Mouse (Mus musculus) MEL (cell line): ENCODE measurements at regions not wholly inside any gene's neighbourhood (a gene's known extent, or its start where the extent isn't known, plus 50 kb on each side); places are given as distances from the start of the nearest gene placed in this dataset.

Experiments
- CTCF ChIP-seq, 3 experiments: IDR thresholded peaks in 2 of 3; conservative IDR thresholded peaks in 1 of 3; 2 replicates each; pipeline ENCODE4 v1.5.1; 2011 to 2012; ENCODE audit warnings: low read length in 3 of 3, low read depth in 2 of 3, mild to moderate bottlenecking in 2 of 3, improper control_type of control experiment in 1 of 3, inconsistent platforms in 1 of 3, mixed read lengths in 1 of 3, moderate library complexity in 1 of 3; ENCODE audit not compliant: control insufficient read depth in 1 of 3, insufficient read depth in 1 of 3, poor library complexity in 1 of 3, severe bottlenecking in 1 of 3
- UBTF ChIP-seq: IDR thresholded peaks from 2 replicates; pipeline ENCODE4 v1.6.1; 2012; ENCODE audit warnings: low read depth, mild to moderate bottlenecking, inconsistent platforms, low read length, improper control_type of control experiment, moderate library complexity, borderline replicate concordance; ENCODE audit not compliant: insufficient read depth

DNA sequence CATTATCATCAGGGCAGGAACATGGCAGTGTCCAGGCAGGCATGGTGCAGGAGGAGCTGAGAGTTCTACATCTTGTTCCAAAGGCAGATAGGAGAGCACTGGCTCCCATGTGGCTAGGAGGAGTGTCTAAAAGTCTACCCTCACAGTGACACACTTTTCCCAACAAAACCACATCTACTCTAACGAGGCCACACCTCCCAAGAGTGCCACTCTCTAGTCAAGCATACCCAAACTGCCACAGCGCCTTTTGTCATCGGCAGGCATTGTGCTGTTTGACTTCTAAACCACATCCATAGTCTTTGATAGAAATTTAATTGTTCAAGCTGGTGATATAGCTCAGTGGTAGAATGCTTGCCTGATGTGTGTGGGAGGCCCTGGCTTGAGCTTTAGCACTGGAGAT, 56.6 kb upstream of the Mvb12b start:
- TF ChIP-seq UBTF (no peak), CTCF (IDR thresholded peaks at IDR 0.05 in 2 of 3, conservative IDR thresholded peaks at IDR 0.05 in 1 of 3; ENCODE audit: control insufficient read depth in 1 of 3, insufficient read depth in 1 of 3, low read depth in 2 of 3, low read length in 3 of 3, poor library complexity in 1 of 3, severe bottlenecking in 1 of 3) (no peak)
